Mouse (Mus musculus): Measurements from ENCODE around the gene Hmgxb4.

Gene Hmgxb4

GRCm38 (mm10) chr8:75071627-75072346 is 78.6 kb downstream of the Hmgxb4 start:
- DNase-seq (ENCODE audit: low read depth) = peak; percentile 68

GRCm38 (mm10) chr8:75074876-75075275 is 81.7 kb downstream of the Hmgxb4 start:
- DNase-seq (ENCODE audit: low read depth) = no peak

- no peak for DNase-seq (ENCODE audit: low read depth)
Measured at GRCm38 (mm10) chr8:75078215-75078614, 85.1 kb downstream of the Hmgxb4 start.

- DNase-seq (ENCODE audit: low read depth) = no peak
Measured at GRCm38 (mm10) chr8:75078851-75079250, 85.7 kb downstream of the Hmgxb4 start.

Measured in c-Kit-positive CD71-negative TER-119-negative erythroid progenitor cells, embryonic 14.5 days (primary cell).